Mouse (Mus musculus) kidney, adult 2 months (tissue): Measurements from ENCODE around the gene Thoc3. TPM values are rescaled to one million over a fixed set of nuclear protein-coding genes. Genes with fewer than 3 reads are reported as not detected.

Experiments used
- DNase-seq: peaks from one replicate; pipeline ENCODE4 v3.0.0; 2021
- H3K27ac ChIP-seq: fragments of 200-500 bp; 2 replicates; pipeline ENCODE4 v1.5.1; 2012; ENCODE audit warnings: low read depth, low read length, control low read depth, inconsistent platforms; ENCODE audit not compliant: insufficient read depth
- H3K27me3 ChIP-seq: fragments of 200-500 bp; replicated peaks from 2 replicates; pipeline ENCODE4 v1.6.1; 2012; ENCODE audit warnings: mild to moderate bottlenecking, moderate library complexity, low read length, inconsistent platforms; ENCODE audit not compliant: control insufficient read depth, insufficient read depth
- H3K36me3 ChIP-seq: fragments of 200-500 bp; 2 replicates; pipeline ENCODE4 v1.6.1; 2012; ENCODE audit warnings: mild to moderate bottlenecking, moderate library complexity, low read length, inconsistent platforms; ENCODE audit not compliant: control insufficient read depth, insufficient read depth
- H3K4me1 ChIP-seq: fragments of 200-500 bp; 2 replicates; pipeline ENCODE4 v1.6.1; 2011; ENCODE audit warnings: low read length; ENCODE audit not compliant: control insufficient read depth, insufficient read depth
- H3K4me3 ChIP-seq: fragments of 200-500 bp; 2 replicates; pipeline ENCODE4 v1.5.1; 2011; ENCODE audit warnings: mild to moderate bottlenecking, low read depth, low read length, control low read depth; ENCODE audit not compliant: insufficient read depth
- CTCF ChIP-seq: fragments of 200-500 bp; conservative IDR thresholded peaks from 2 replicates; pipeline ENCODE4 v1.5.1; 2011; ENCODE audit warnings: low read depth, mild to moderate bottlenecking, control low read depth, low read length, moderate library complexity, mixed read lengths; ENCODE audit not compliant: insufficient read depth, insufficient read length
- POLR2A ChIP-seq: fragments of 200-500 bp; IDR thresholded peaks from one replicate; pipeline ENCODE4 v1.6.1; 2011; ENCODE audit warnings: low read depth, low read length, control low read depth
- WGBS: fragments of 180-500 bp; shearing (Covaris S2); methylation state at CpG from one replicate; pipeline ENCODE4 v1.1.7; 2018; 5-methylcytosine and 5-hydroxymethylcytosine counted together
- polyA plus RNA-seq: library from polyadenylated mRNA; depleted of rRNA; stranded (reverse); fragments of >200 nt; gene quantifications from 2 replicates; pipeline ENCODE4 v1.2.3, GENCODE M21; 2012

Gene Thoc3
- polyA plus RNA-seq, 1 experiment: 20.3 TPM

- Histone ChIP-seq H3K36me3 (no peaks in the 10 kb centered on the region), H3K27ac (no peak overlapping the region), H3K27me3 (no peaks in the 10 kb centered on the region), H3K4me3 (no peak overlapping the region), H3K4me1 (peaks cover 9% of the 10 kb centered on the region; the same call in 1 of the 2 replicates)
- DNase-seq: no peak
- WGBS: 71% methylated on average over 10 of the region's 10 CpGs
- no peak for TF ChIP-seq POLR2A
- TF ChIP-seq CTCF: no peak
Measured at GRCm38 (mm10) chr13:54426781-54427655, 41.6 kb downstream of the Thoc3 start.

GRCm38 (mm10) chr13:54425269-54425668 lies 43.4 kb downstream of the Thoc3 start:
- peak; percentile 88 for DNase-seq
- no peak overlapping the region for H3K4me3 ChIP-seq
- WGBS: 19% methylated on average over 2 of the region's 2 CpGs
- no peaks in the 10 kb centered on the region for H3K27me3 ChIP-seq
- no peaks in the 10 kb centered on the region for H3K36me3 ChIP-seq
- peaks cover 9% of the 10 kb centered on the region; the same call in 1 of the 2 replicates for H3K4me1 ChIP-seq
- no peak for TF ChIP-seq POLR2A
- no peak overlapping the region for H3K27ac ChIP-seq

GRCm38 (mm10) chr13:54420226-54420625 lies 48.4 kb downstream of the Thoc3 start:
- WGBS: 71% methylated on average over 12 of the region's 12 CpGs
- H3K4me3 ChIP-seq: no peak overlapping the region
- H3K4me1 ChIP-seq: peaks cover 4% of the 10 kb centered on the region; the same call in 1 of the 2 replicates
- no peak for TF ChIP-seq CTCF
- TF ChIP-seq POLR2A: no peak
- H3K27me3 ChIP-seq: no peaks in the 10 kb centered on the region
- no peaks in the 10 kb centered on the region for H3K36me3 ChIP-seq
- DNase-seq: no peak
- no peak overlapping the region for H3K27ac ChIP-seq

- Histone ChIP-seq H3K4me3 (no peak overlapping the region), H3K36me3 (no peaks in the 10 kb centered on the region), H3K27ac (peak overlapping the region; percentile 43; the same call in 1 of the 2 replicates), H3K27me3 (no peaks in the 10 kb centered on the region), H3K4me1 (no peaks in the 10 kb centered on the region)
- DNase-seq: peak; percentile 65
- WGBS: 50% methylated on average over 10 of the region's 10 CpGs
- TF ChIP-seq POLR2A: no peak
- no peak for TF ChIP-seq CTCF
Measured at GRCm38 (mm10) chr13:54418781-54419327, 49.8 kb downstream of the Thoc3 start.

GRCm38 (mm10) chr13:54415059-54415458 lies 53.6 kb downstream of the Thoc3 start:
- no peak for TF ChIP-seq CTCF
- TF ChIP-seq POLR2A: no peak
- no peak overlapping the region for H3K27ac ChIP-seq
- no peak for DNase-seq
- no peaks in the 10 kb centered on the region for H3K36me3 ChIP-seq
- H3K4me1 ChIP-seq: no peaks in the 10 kb centered on the region
- no peak overlapping the region for H3K4me3 ChIP-seq
- H3K27me3 ChIP-seq: no peaks in the 10 kb centered on the region
- WGBS: 90% methylated on average over 4 of the region's 4 CpGs

GRCm38 (mm10) chr13:54412721-54413120 lies 55.9 kb downstream of the Thoc3 start:
- TF ChIP-seq POLR2A (no peak), CTCF (no peak)
- Histone ChIP-seq H3K27me3 (no peaks in the 10 kb centered on the region), H3K36me3 (no peaks in the 10 kb centered on the region), H3K4me3 (no peak overlapping the region), H3K4me1 (no peaks in the 10 kb centered on the region), H3K27ac (no peak overlapping the region)
- DNase-seq: no peak
- WGBS: 77% methylated on average over 4 of the region's 4 CpGs

- no peak overlapping the region for H3K27ac ChIP-seq
- no peaks in the 10 kb centered on the region for H3K36me3 ChIP-seq
- no peak overlapping the region for H3K4me3 ChIP-seq
- H3K4me1 ChIP-seq: no peaks in the 10 kb centered on the region
- no peak for DNase-seq
- H3K27me3 ChIP-seq: no peaks in the 10 kb centered on the region
- WGBS: 35% methylated on average over 7 of the region's 7 CpGs
- TF ChIP-seq POLR2A: no peak
- no peak for TF ChIP-seq CTCF
Measured at GRCm38 (mm10) chr13:54412236-54412635, 56.4 kb downstream of the Thoc3 start.
